Mouse (Mus musculus) embryonic fibroblast, embryonic 13.5 days (primary cell): ENCODE data around the gene Pdlim7.

Source experiments
- CTCF ChIP-seq: IDR thresholded peaks from 2 replicates; pipeline ENCODE4 v1.5.1; 2011; ENCODE audit warnings: mild to moderate bottlenecking, control low read depth, low read length, moderate library complexity, borderline replicate concordance; ENCODE audit not compliant: insufficient read depth
- POLR2A ChIP-seq: IDR thresholded peaks from 2 replicates; pipeline ENCODE4 v1.6.1; 2011; ENCODE audit warnings: low read depth, mild to moderate bottlenecking, control low read depth, low read length, moderate library complexity

DNA sequence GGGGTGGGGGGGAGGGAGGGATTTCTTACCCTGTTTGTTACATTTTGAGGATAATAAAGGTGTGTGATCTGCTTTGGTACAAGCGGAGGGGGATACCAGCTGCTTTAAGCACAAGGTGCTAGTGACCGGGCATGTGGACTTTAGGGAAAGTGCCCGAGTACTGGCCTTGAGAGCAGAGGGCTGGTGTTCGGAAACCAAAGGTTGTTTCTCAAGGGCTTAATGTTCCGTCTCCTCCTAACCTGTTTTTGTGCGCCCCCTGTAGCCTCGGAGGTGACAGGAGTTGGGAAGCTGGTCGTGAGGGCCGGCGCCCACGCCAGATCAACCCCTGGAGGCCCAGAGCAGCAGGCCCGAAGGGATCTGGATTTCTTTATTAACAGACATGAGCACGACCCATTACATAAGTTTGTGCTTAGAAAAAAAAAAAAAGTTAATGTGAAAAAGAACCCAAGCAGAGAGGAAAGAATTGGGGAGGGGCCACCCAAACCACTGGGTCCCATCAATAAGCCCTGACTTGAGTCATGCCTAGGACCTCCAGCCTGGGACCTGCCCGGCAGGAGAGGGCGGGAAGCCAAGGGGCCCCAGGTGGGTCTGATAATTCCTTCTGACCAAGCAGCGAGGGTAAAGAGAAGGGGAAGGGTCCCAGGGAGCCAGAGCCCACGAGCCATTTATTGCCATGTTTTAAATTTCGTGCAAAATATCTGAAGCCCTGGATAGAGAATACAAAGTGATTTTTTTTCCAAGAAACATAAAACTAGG lies 40.2 kb downstream of the Pdlim7 start:
- TF ChIP-seq POLR2A (no peak), CTCF (peak; percentile 25; the same call in 1 of the 2 replicates)
